Mouse (Mus musculus): ENCODE data around the gene Psg16. TPM values are rescaled to one million over a fixed set of nuclear protein-coding genes. Genes with fewer than 3 reads are reported as not detected.

Gene Psg16
- polyA plus RNA-seq, 1 experiment from 2014 or later: 0.12 TPM

DNA sequence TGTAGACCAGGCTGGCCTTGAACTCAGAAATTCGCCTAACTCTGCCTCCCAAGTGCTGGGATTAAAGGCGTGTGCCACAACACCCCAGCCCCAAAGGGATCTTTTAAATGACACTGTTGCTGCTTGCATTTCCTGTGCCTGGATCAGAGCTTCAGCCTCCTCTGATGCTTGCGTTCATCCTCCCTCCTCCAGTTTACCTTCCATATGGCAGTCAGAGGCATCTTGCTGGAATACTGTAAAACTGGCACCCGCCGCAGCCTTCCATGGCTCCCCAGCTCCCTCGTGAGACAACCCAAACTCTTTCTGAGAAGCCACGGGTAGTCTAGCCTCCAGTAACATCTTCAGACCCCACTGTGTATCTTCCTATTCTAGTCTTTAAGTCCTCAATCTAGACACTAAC lies 44.9 kb upstream of the Psg16 start:
- WGBS: 78% methylated on average over 7 of the region's 7 CpGs
- no peak overlapping the region for H3K9ac ChIP-seq (ENCODE audit: low read depth, low read length)
- H3K4me3 ChIP-seq (ENCODE audit: low read depth, low read length): no peak overlapping the region
- ATAC-seq (replicated peaks; ENCODE audit: low FRiP score) (no peak), DNase-seq (ENCODE audit: low spot score) (no peak)
- H3K9me3 ChIP-seq (ENCODE audit: control insufficient read depth, low read length): no peaks in the 10 kb centered on the region
- no peak overlapping the region; the same call in 1 of the 2 replicates for H3K27ac ChIP-seq (ENCODE audit: low read depth, low read length)
- H3K4me2 ChIP-seq: no peak overlapping the region
- peaks cover 29% of the 10 kb centered on the region for H3K4me1 ChIP-seq (replicated peaks; ENCODE audit: control insufficient read depth, insufficient read depth, low read length)
- peaks cover 4% of the 10 kb centered on the region; the same call in 1 of the 2 replicates for H3K36me3 ChIP-seq (ENCODE audit: control insufficient read depth, insufficient read depth, low read length)
- H3K27me3 ChIP-seq (replicated peaks; ENCODE audit: control insufficient read depth, insufficient read depth, low read length): no peaks in the 10 kb centered on the region

DNA sequence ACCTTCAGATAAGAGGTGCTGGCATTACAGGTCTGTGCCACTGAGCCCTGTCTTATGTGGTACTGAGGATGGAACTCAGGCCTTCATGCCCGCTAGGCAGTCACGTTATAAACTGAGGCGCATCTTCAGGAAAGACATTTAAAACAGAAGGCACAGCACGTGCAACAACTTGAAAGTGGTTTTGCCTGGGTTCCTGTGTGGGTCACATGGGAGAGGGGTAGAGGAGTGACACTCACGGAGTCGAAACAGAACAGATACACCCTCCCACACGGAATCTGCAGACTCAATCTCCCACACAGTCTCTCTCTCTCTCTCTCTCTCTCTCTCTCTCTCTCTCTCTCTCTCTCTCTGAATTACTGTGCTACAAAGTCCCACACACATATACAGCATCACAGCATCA lies 43.6 kb upstream of the Psg16 start:
- no peak overlapping the region for H3K4me2 ChIP-seq
- H3K27me3 ChIP-seq (replicated peaks; ENCODE audit: control insufficient read depth, insufficient read depth, low read length): no peaks in the 10 kb centered on the region
- WGBS: 70% methylated on average over 7 of the region's 7 CpGs
- no peak for ATAC-seq (replicated peaks; ENCODE audit: low FRiP score)
- H3K9me3 ChIP-seq (ENCODE audit: control insufficient read depth, low read length): no peaks in the 10 kb centered on the region
- DNase-seq (ENCODE audit: low spot score): no peak
- no peak overlapping the region for H3K27ac ChIP-seq (ENCODE audit: low read depth, low read length)
- peaks cover 11% of the 10 kb centered on the region; the same call in 1 of the 2 replicates for H3K36me3 ChIP-seq (ENCODE audit: control insufficient read depth, insufficient read depth, low read length)
- H3K4me3 ChIP-seq (ENCODE audit: low read depth, low read length): no peak overlapping the region
- peaks cover 18% of the 10 kb centered on the region for H3K4me1 ChIP-seq (replicated peaks; ENCODE audit: control insufficient read depth, insufficient read depth, low read length)
- H3K9ac ChIP-seq (ENCODE audit: low read depth, low read length): no peak overlapping the region

- Histone ChIP-seq H3K27ac (ENCODE audit: low read depth, low read length) (no peak overlapping the region), H3K4me2 (no peak overlapping the region), H3K4me1 (replicated peaks; ENCODE audit: control insufficient read depth, insufficient read depth, low read length) (no peaks in the 10 kb centered on the region), H3K9ac (ENCODE audit: low read depth, low read length) (no peak overlapping the region), H3K9me3 (ENCODE audit: control insufficient read depth, low read length) (no peaks in the 10 kb centered on the region), H3K4me3 (ENCODE audit: low read depth, low read length) (no peak overlapping the region), H3K27me3 (replicated peaks; ENCODE audit: control insufficient read depth, insufficient read depth, low read length) (no peaks in the 10 kb centered on the region), H3K36me3 (ENCODE audit: control insufficient read depth, insufficient read depth, low read length) (peaks cover 45% of the 10 kb centered on the region)
- ATAC-seq (replicated peaks; ENCODE audit: low FRiP score) (no peak), DNase-seq (ENCODE audit: low spot score) (no peak)
- 74% methylated on average over 9 of the region's 9 CpGs for WGBS
Measured at GRCm38 (mm10) chr7:17038018-17038695, 35.7 kb upstream of the Psg16 start.

GRCm38 (mm10) chr7:17039373-17039772 lies 34.5 kb upstream of the Psg16 start:
- DNase-seq (ENCODE audit: low spot score) (no peak), ATAC-seq (replicated peaks; ENCODE audit: low FRiP score) (no peak)
- WGBS: 91% methylated on average over 7 of the region's 7 CpGs
- H3K4me1 ChIP-seq (replicated peaks; ENCODE audit: control insufficient read depth, insufficient read depth, low read length): no peaks in the 10 kb centered on the region
- H3K27me3 ChIP-seq (replicated peaks; ENCODE audit: control insufficient read depth, insufficient read depth, low read length): no peaks in the 10 kb centered on the region
- H3K4me2 ChIP-seq: no peak overlapping the region
- peaks cover 53% of the 10 kb centered on the region for H3K36me3 ChIP-seq (ENCODE audit: control insufficient read depth, insufficient read depth, low read length)
- H3K9me3 ChIP-seq (ENCODE audit: control insufficient read depth, low read length): no peaks in the 10 kb centered on the region
- H3K4me3 ChIP-seq (ENCODE audit: low read depth, low read length): no peak overlapping the region
- no peak overlapping the region for H3K9ac ChIP-seq (ENCODE audit: low read depth, low read length)
- H3K27ac ChIP-seq (ENCODE audit: low read depth, low read length): no peak overlapping the region

- Histone ChIP-seq H3K36me3 (ENCODE audit: control insufficient read depth, insufficient read depth, low read length) (peaks cover 54% of the 10 kb centered on the region), H3K4me2 (no peak overlapping the region), H3K27ac (ENCODE audit: low read depth, low read length) (no peak overlapping the region), H3K9ac (ENCODE audit: low read depth, low read length) (no peak overlapping the region), H3K27me3 (replicated peaks; ENCODE audit: control insufficient read depth, insufficient read depth, low read length) (no peaks in the 10 kb centered on the region), H3K4me1 (replicated peaks; ENCODE audit: control insufficient read depth, insufficient read depth, low read length) (peaks cover 4% of the 10 kb centered on the region), H3K9me3 (ENCODE audit: control insufficient read depth, low read length) (no peaks in the 10 kb centered on the region), H3K4me3 (ENCODE audit: low read depth, low read length) (no peak overlapping the region)
- ATAC-seq (replicated peaks; ENCODE audit: low FRiP score): no peak
- DNase-seq (ENCODE audit: low spot score): peak; percentile 27
- WGBS: 91% methylated on average over 1 of the region's 1 CpGs
Measured at GRCm38 (mm10) chr7:17045743-17046142, 28.1 kb upstream of the Psg16 start.

- Histone ChIP-seq H3K36me3 (ENCODE audit: control insufficient read depth, insufficient read depth, low read length) (peaks cover 54% of the 10 kb centered on the region), H3K9ac (ENCODE audit: low read depth, low read length) (no peak overlapping the region), H3K4me1 (replicated peaks; ENCODE audit: control insufficient read depth, insufficient read depth, low read length) (peaks cover 6% of the 10 kb centered on the region), H3K9me3 (ENCODE audit: control insufficient read depth, low read length) (no peaks in the 10 kb centered on the region), H3K27me3 (replicated peaks; ENCODE audit: control insufficient read depth, insufficient read depth, low read length) (no peaks in the 10 kb centered on the region), H3K4me3 (ENCODE audit: low read depth, low read length) (no peak overlapping the region), H3K27ac (ENCODE audit: low read depth, low read length) (no peak overlapping the region), H3K4me2 (no peak overlapping the region)
- ATAC-seq (replicated peaks; ENCODE audit: low FRiP score) (no peak), DNase-seq (ENCODE audit: low spot score) (peak; percentile 15)
- 90% methylated on average over 5 of the region's 5 CpGs for WGBS
Measured at GRCm38 (mm10) chr7:17047041-17047682, 26.7 kb upstream of the Psg16 start.

GRCm38 (mm10) chr7:17048431-17049190 lies 25.2 kb upstream of the Psg16 start:
- no peak overlapping the region for H3K4me2 ChIP-seq
- 88% methylated on average over 10 of the region's 10 CpGs for WGBS
- H3K36me3 ChIP-seq (ENCODE audit: control insufficient read depth, insufficient read depth, low read length): peaks cover 51% of the 10 kb centered on the region
- no peak for ATAC-seq (replicated peaks; ENCODE audit: low FRiP score)
- H3K4me3 ChIP-seq (ENCODE audit: low read depth, low read length): no peak overlapping the region
- no peak overlapping the region for H3K27ac ChIP-seq (ENCODE audit: low read depth, low read length)
- no peaks in the 10 kb centered on the region for H3K27me3 ChIP-seq (replicated peaks; ENCODE audit: control insufficient read depth, insufficient read depth, low read length)
- H3K9me3 ChIP-seq (ENCODE audit: control insufficient read depth, low read length): no peaks in the 10 kb centered on the region
- H3K9ac ChIP-seq (ENCODE audit: low read depth, low read length): no peak overlapping the region
- peak; percentile 26 for DNase-seq (ENCODE audit: low spot score)
- peaks cover 6% of the 10 kb centered on the region for H3K4me1 ChIP-seq (replicated peaks; ENCODE audit: control insufficient read depth, insufficient read depth, low read length)

DNA sequence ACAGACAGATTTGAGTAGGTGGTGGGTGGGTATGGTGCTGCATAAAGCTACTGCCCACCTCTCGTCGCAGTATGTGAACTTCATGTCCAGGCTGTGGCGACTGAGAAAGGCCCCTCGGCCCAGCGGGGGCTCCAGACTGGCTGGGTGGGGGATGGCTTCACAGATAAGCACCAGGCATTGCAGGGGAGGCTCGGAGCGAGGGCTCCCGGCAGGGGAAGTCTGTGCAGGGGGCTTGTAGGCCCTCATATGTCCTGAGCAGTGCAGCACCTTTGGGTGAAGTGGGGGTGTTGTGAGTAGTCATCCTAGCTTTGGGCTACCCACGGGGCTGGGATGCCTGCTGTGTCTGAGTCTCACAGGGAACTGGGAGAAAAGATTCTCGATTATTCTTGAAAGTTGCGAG lies 23.3 kb upstream of the Psg16 start:
- peaks cover 52% of the 10 kb centered on the region for H3K36me3 ChIP-seq (ENCODE audit: control insufficient read depth, insufficient read depth, low read length)
- peaks cover 6% of the 10 kb centered on the region for H3K4me1 ChIP-seq (replicated peaks; ENCODE audit: control insufficient read depth, insufficient read depth, low read length)
- H3K27ac ChIP-seq (ENCODE audit: low read depth, low read length): no peak overlapping the region
- DNase-seq (ENCODE audit: low spot score) (peak; percentile 32), ATAC-seq (replicated peaks; ENCODE audit: low FRiP score) (0 out of 2 replicates have a peak, but pooled peaks have one; percentile 22)
- WGBS: 50% methylated on average over 11 of the region's 11 CpGs
- H3K27me3 ChIP-seq (replicated peaks; ENCODE audit: control insufficient read depth, insufficient read depth, low read length): no peaks in the 10 kb centered on the region
- H3K9ac ChIP-seq (ENCODE audit: low read depth, low read length): no peak overlapping the region
- no peak overlapping the region for H3K4me3 ChIP-seq (ENCODE audit: low read depth, low read length)
- no peak overlapping the region for H3K4me2 ChIP-seq
- H3K9me3 ChIP-seq (ENCODE audit: control insufficient read depth, low read length): no peaks in the 10 kb centered on the region

Data from liver, embryonic 11.5 days (tissue).